Mouse (Mus musculus): ENCODE measurements at regions not wholly inside any gene's neighbourhood (a gene's known extent, or its start where the extent isn't known, plus 50 kb on each side); places are given as distances from the start of the nearest gene placed in this dataset.

DNA sequence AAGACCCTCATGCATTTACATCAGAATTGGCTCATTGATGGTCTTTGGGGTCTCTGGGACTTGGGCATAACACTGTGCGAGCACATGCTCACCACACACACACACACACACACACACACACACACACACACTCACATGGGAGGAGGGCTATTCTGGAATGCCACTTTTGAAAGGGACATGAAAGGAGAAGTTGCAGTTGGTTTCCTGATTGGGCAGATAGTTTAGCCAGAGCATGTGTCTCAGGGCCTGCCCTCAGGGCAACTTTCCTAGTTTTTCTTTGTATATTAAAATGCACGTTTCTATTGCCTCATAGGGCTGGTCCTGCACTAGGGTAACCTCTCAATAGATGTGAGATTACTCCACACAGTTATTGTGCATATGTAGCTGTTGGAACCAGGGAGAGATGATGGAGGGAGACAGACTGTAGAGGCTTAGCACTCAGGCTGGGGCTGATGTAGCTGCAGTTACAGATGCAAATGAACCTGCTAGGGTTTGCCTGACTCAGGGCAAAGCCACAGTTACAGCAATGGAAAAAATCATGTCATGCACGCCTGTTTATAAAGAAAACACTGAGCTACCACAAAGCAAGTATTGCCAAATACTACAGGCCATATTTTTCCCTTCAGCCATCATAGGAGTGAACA lies 115.3 kb upstream of the Arhgap28 start:
- peak; percentile 82 for ATAC-seq (replicated peaks; ENCODE audit: low read depth, poor library complexity, severe bottlenecking)

DNA sequence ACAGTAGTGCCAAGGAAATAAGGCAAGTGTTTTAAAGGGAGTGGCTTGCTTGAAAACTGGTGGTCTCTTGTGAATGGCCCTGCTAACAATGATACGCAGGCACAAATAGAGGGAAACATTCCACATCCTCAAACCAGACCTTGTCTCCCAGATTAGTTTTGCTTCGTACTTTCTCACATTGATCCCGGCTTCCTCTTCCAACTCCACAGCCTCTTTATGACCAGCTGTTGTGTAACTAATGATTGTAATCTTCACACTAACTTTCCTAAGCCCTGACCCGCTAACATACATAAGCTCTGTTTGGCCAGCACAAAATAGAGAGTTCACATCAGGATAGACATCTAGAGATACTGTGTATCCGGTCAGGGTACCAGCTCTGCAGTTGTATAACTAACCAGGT lies 116.3 kb upstream of the Arhgap28 start:
- no peak for ATAC-seq (replicated peaks; ENCODE audit: low read depth, poor library complexity, severe bottlenecking)

DNA sequence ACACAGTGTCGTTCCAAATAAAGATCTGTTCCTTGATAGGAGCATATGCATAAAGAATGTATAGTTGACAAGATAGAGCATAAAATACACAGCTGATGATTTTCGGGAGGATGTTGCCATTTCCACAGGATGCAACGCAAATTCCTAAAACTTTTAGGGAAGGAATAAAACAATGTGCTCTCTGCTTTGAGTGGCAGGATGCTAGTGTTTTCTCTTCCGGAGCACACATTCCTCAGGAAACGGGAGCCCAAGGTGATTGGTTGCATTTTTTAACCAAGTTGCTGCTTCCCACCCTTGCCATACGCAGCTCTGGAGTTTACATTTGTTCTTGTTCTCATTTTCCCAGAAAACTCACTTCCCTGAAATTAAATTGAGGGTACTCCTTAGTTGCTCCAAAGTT lies 116.8 kb upstream of the Arhgap28 start:
- ATAC-seq (replicated peaks; ENCODE audit: low read depth, poor library complexity, severe bottlenecking) = no peak

DNA sequence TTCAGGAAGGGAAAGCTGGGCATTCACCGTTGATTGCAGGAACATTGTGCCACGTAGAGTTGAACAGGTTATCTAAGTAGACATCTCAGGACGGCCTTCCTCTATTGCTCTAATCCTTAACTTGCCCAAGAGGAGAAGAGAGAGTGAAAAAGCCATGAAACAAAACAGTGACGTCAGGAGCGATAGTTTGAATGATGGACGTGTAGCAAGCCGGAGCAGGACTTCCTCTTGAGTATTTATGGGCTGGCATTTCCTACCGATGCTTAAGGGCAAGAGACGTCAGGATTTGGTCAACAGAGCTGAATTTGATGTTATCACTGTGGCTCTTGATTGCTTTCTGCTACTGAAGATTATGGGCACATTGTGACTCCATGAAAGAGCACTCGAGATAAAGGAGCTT lies 130.5 kb upstream of the Arhgap28 start:
- ATAC-seq (replicated peaks; ENCODE audit: low read depth, poor library complexity, severe bottlenecking) = peak; percentile 73

DNA sequence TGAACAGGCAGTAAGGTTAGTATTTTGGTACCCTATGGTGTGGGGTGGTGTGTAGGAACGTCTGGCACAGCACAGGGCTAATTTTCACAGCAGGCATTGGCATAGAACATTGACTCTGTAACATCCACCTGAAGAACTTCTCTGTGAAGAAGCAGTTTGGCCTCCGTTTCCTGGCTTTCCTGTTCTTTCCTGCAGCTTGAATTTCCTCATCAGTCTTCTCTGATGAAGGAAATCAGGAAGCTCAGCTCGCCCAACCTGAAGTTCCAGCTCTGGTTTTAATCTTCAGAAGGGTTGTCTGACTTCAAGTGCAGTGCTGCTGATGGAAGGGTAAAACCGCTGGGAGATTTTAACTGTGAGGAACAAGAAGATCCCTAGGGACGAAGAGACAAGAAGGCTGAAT lies 131.5 kb upstream of the Arhgap28 start:
- no peak for ATAC-seq (replicated peaks; ENCODE audit: low read depth, poor library complexity, severe bottlenecking)

DNA sequence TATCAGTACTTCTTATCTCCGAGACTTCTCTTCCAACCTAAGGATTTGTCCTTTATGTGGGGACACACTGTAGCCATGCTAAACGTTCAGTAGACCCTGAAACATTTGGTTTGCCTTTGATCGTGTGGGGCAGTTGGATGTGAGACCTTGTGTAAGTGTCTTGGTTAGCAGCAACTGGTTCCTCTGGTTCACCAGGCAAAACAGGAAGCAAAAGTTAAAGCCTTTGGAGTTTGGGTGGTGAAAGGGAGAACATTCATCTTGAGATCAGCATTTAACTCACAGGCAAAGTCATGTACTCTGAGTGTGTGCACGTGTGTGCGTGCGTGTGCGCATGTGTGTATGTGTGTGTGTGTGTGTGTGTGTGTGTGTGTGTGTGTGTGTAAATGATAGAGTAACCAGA lies 130.3 kb upstream of the L3mbtl4 start:
- 0 out of 2 replicates have a peak, but pooled peaks have one; percentile 62 for ATAC-seq (replicated peaks; ENCODE audit: low read depth, poor library complexity, severe bottlenecking)

DNA sequence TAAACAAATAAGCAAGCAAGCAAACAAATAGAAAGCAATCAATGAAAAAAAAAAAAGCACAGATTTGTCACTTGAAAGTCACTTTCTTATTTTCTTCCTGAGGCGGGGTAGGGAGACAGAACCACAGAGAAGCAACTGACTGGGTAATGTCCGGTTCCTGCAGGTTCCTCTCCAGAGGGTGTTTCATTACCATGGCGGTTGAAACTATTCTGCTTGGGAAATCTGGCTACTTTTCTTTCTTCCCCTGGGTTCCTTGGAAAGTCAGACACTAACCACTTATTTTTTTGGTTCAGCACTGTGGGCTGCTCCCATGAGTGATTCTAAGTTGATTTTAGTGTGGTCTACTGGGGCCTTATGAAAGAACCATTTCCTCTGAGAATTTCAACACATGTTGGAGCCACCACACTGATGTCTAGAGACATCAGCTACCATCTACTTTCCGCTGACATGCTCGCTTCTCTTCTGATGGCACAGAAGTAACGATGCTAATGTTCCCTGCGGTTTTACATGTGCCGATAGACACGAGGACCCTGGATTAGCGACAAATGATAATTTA lies 124.3 kb upstream of the L3mbtl4 start:
- ATAC-seq (replicated peaks; ENCODE audit: low read depth, poor library complexity, severe bottlenecking) = peak; percentile 80

DNA sequence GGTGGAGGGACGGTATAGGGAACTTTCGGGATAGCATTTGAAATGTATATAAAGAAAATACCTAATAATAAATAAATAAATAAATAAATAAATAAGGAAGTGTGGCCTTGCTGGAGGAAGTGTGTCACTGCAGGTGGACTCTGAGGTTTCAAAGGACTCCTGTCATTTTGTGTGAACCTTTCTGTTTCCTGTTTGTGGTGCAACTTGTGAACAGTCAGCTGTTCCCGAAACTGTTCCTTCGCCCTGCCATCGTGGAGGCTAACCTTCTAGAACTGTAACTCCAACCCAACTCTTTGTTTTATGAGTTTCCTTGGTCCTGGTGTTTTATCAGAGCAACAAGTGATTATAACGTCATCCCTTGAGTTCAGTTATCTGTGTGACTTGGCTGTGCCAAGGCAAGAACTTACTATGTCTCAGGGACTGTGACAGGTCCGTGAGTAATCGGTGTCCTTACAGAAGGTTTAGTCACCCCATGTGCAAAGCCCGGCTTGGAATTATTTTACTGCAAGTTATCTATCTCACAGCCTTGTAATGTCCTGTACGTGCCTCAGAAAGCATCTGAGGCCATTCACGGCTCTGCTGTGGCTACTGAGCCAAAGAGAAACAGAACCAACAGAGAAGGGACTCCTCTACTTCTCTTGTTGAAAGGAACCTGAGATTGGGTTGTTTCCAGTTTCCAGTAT lies 121.0 kb upstream of the L3mbtl4 start:
- ATAC-seq (replicated peaks; ENCODE audit: low read depth, poor library complexity, severe bottlenecking) = peak; percentile 40; the same call in 1 of the 2 replicates

DNA sequence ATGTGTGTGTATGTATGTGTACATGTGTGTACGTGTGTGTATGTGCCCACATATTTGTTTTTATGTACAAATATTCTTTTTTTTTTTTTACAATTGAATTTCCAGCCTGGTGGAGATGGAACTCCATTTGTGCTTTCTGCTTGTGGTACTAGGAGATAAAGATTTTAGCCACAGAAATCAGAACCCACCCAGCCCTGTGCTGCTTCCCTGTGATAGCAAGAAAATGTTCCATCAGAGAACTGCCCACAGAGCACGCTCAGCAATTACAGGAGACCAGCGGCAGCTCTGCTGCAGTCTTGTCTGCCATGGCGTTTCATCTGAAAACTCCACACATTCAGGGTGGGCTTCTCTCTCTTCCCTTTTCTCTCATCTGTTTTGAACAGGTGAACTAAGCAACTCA lies 118.7 kb upstream of the L3mbtl4 start:
- peak; percentile 91 for ATAC-seq (replicated peaks; ENCODE audit: low read depth, poor library complexity, severe bottlenecking)

DNA sequence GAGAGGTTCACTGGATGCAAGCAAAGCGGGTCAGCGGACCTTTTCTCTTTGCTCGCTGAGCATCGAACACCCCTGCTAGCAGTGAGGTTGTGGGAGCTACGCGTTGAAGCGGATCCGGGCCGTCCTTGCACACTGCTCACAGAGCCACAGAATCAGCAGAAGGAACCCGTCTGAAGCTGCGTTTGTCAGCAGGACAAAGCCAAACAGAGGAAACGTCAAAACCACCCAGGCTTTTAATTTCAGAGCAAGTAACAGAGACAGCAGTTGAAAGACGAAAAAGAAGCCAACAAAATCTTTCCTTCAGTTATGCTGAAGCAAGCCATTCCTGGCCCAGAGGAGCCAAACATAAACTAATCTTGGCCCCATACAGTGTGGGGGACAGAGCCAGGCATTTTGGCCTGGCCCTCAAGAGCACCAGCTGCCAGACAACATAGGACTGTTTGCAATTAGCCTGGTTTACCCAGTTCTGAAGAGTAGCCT lies 115.4 kb upstream of the L3mbtl4 start:
- ATAC-seq (replicated peaks; ENCODE audit: low read depth, poor library complexity, severe bottlenecking) = no peak

DNA sequence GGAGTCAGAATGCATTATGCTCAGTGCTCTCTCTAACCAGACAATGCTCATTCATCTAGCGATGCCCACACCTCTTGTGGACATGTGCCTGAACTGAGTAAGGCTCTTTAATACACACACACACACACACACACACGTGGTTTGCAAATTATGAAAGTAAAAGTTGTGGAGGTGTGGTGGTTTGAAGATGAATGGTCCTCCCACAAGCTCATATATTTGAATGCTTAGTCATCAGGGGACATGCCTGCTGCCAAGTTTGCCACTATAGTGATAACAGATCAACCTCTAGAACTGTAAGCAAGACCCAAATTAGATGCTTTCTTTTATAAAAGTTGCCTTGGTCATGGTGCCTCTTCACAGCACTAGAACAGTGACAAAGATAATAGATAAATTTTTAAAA lies 112.5 kb upstream of the L3mbtl4 start:
- ATAC-seq (replicated peaks; ENCODE audit: low read depth, poor library complexity, severe bottlenecking) = peak; percentile 56

DNA sequence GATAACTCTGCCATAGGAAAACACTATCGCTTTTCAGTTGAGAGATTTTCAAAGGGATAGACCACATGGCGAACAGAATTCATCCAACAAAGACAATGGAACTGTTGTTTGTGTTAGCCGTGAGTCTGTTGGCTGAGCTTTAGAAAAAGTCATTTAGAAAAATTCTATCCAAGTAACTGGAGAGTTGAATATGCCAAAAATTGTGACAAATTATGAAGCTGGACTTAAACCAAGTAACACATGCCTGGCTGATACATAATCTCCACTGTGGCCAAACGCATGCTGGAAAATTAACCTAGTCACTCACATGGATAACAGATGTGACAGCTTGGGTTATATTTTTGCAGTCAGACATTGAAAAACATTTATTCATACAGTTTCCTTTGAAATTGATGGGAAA lies 110.1 kb upstream of the L3mbtl4 start:
- no peak for ATAC-seq (replicated peaks; ENCODE audit: low read depth, poor library complexity, severe bottlenecking)

DNA sequence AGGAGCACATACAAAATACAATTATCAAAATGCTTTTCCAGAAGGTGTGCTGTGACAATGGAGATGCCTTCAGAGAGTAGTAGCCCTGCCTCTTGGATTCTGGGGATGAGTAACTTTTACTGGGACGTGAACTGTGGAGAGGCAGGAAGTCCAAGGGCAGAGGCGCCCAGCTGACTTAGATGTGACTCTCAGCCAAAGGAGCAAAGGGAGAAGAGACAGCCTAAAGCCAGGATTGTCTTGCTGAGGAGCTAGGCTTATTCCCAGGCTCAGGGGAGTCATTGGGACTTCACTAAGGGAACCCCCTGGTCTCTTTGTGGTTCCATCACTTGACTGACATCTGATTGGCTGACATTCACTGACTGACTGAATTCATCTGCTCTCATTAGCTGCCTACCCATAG lies 108.9 kb upstream of the L3mbtl4 start:
- no peak for ATAC-seq (replicated peaks; ENCODE audit: low read depth, poor library complexity, severe bottlenecking)

DNA sequence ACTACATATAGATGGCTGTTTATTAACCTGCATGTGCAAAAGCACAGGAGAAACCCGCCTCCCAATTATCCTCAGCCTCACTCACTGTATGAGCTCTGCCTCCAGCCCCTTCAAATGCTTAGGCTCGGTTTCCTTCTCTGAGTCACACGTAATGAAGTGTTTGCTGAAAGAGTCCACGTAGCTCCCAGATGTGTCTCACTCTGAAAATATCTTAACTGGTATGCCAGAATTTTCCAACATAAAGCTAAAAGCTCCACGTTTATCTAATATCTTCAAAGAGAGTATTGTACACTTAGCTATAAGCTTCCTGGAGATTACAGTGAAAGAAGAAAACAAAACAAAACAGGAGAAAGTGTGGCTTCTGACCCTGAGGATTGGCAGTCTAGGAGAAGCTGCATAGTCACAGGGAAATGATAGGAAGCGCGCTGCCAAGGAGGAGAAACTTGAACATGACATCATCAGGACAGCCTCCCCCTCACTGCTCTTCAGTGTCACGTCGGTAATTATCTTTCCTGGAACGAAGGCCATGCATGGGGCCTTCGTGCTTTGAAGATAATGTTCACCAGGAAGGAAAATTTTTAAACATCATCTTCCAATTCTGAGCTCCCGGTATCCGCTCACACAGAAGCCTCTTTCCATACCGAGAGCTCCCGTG lies 108.3 kb upstream of the L3mbtl4 start:
- ATAC-seq (replicated peaks; ENCODE audit: low read depth, poor library complexity, severe bottlenecking) = no peak

DNA sequence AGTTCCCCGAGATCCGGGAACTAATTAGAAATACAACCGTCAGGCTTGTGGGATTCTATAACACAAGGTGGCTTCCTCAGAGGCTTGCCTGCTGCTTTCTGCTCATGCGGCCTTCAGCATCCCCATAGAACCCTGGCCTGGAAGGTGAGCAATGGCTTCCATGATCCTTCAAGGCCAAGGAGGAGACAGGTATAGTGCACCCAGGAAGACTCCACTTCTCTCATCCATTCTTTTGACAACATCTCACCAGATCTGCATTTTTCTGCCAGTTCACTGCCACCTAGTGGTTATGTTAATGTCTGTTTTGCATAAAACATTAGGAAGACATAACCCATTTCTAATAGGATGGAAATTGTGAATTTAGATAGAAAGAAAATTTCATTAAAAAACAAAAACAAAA lies 107.2 kb upstream of the L3mbtl4 start:
- peak; percentile 66 for ATAC-seq (replicated peaks; ENCODE audit: low read depth, poor library complexity, severe bottlenecking)

DNA sequence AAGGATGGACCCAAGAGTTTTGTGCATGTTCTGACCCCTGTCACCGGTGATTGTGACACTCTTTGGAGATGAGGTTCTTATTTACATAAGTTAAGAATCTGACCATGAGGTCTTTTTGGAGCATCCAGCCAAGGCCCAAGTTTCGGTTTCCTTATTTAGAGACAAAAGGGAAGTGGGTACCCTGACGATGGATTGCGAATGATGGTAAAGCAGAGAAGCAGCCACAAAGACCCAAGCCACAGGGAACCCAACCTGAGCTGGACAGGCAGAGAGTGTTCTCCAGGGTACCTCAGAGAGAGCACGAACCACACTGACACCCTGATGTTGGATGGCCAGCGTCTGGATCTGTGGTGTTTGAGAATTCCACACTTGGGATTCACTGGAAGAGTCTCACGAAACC lies 100.8 kb upstream of the L3mbtl4 start:
- peak; percentile 87 for ATAC-seq (replicated peaks; ENCODE audit: low read depth, poor library complexity, severe bottlenecking)

DNA sequence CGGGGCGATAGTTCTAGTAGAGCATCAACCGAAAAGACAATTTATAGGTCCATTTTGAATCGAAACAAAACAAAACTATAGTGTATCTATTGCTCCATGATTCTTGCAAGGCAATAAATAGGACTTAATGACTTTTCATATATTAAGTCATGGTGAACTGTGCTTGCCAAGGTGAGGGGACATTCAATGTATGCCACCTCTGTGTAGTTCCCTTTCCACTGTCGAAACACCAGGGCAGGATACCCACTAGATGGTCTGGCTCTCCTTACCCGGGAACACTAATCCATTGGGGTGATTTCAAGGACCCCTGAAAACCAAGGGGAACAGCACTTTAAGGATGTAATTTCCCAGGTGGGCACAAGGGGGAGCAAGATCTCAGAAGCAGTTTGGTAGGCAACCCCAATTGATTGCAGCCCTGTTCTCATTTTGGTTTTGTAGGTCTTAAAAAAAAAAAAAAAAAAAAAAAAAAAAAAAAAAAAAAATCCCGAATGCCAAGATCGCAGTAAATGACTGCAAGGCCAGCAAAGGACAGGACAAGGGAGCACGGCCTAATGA lies 96.9 kb upstream of the L3mbtl4 start:
- peak; percentile 80 for ATAC-seq (replicated peaks; ENCODE audit: low read depth, poor library complexity, severe bottlenecking)

DNA sequence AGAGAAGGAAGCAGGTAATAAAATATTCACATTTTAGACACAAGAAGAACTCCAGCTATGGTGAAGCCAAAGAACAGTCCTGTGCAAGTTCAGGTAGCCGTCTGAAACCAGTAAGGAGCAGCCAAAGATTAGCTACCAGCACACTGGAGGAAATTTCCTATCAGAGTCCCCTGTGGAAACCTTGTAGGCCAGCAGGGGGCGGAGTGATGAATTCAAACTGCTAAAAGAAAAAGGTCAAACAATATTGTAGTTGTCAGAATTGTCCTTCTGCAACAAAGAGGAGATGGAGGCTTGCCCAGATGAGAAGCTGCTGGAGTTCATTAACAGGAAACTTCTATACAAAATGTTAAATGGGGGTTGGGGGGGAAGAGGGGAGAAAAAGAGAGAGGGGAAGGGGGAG lies 95.8 kb upstream of the L3mbtl4 start:
- no peak for ATAC-seq (replicated peaks; ENCODE audit: low read depth, poor library complexity, severe bottlenecking)

DNA sequence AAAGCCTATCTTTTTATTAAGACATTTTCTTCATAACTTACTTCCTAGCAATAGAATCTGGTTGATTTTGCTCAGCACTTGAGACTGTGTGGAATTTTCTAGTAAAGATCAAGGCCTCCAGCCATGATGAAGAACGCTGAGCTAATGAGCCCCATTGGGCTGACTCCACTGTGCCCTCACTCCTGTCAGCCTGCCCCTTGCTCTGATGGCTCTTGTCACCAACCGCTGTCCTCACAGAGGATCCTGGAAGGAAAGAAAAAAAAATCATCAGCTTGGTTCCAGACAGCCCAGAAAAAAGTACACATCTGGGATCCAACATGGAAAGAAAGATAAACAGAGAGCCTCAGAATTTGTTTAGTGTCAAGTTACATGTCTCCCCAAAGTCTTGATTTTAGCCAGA lies 88.2 kb upstream of the L3mbtl4 start:
- ATAC-seq (replicated peaks; ENCODE audit: low read depth, poor library complexity, severe bottlenecking) = no peak

DNA sequence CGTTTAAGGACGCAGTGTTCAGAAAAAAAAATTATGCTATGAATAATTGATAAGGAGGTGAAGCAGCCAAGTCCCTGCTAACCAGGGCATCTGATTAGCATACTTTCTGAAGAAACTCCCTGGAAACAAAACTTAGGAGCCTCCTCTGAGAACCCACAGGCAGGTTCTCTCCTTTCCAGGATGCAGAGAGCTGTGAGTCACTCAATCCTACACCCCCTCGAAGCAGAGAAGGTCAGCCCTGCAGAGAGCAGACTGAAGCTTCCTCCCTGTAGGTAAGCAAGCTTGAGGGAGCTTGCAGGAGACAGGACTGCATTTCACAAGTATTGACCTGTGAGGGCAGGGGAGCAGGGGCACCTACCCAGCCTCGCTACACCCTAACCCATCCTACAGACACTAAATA lies 83.7 kb upstream of the L3mbtl4 start:
- ATAC-seq (replicated peaks; ENCODE audit: low read depth, poor library complexity, severe bottlenecking) = no peak

DNA sequence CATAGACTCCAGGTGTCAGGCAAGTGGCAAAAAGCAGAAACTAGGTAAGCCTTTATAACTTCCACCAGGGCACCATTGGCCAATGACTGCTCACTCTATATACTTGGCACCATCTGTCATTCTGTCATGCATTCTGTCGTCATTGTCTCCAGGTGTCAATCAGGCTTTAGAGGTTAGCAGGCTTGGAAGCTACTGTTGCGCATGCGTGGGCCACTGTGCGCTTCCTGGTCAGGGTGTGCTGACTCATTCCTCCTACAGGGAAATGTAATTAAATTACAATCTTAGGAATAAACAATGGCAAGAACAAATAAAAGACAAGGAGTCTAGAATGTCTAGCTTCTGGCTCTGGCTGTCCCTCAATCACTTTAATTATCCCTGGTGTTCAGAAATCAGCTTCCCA lies 68.1 kb upstream of the L3mbtl4 start:
- no peak for ATAC-seq (replicated peaks; ENCODE audit: low read depth, poor library complexity, severe bottlenecking)

Data from common myeloid progenitor, adult 5-6 weeks (primary cell).